19 mouse cellular contexts compared by ENCODE assay signal in the genomic region with DNA sequence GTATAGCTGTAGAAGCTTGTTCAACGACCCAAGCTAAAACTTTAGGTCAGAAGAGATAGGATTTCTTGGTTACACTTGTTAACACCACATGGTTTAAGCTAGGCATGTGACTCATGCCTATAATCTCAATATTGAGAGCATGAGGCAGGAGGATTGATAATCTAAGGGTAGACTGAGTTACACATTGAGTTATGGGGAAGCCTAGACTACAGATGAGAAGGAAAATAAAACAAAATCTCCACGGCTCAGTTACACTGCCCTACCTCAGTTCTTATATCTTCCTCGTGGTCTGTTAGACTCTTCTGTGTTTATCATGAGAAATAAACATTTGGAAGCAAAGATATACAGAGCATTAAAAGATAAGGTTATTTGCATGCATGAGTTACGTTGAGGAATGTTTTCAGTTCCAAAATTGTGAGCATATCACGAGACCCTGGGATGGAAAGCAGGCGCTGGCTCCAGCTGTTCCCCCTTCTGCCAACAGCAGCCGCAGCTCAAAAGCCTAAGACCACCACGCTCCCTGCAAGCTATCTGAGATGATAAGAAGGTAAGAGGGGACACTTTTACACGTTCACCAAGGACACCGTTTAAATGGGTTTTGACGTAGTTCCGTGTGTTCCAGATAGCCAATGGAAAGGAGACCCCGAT. TPM values are rescaled to one million over a fixed set of nuclear protein-coding genes. Genes with fewer than 3 reads are reported as not detected.
A peak's percentile ranks its signal among the peaks of the same experiment; 100 is the strongest.
DNase-seq lines count a peak whose midpoint lies in the region; ATAC-seq and TF ChIP-seq lines count a peak whose summit lies in the region.
"Had no signal": no experiment of that assay in that cellular context is flagged by ENCODE, and none has a peak within 500 bp of the region (broad histone marks: within the 10 kb centered on the region; RNA-seq: fewer than 3 reads in every experiment).

No protein-coding gene starts in this region.

- H3K27me3 ChIP-seq in intestine, embryonic 16.5 days (replicated peaks; ENCODE audit: control insufficient read depth, insufficient read depth, low read length): no peaks in the 10 kb centered on the region
- 0 out of 2 replicates have a peak, but pooled peaks cover 4% of the 10 kb centered on the region for H3K27me3 ChIP-seq in intestine, postnatal 0 days (replicated peaks; ENCODE audit: control insufficient read depth, insufficient read depth, low read length)
- H3K27me3 ChIP-seq in midbrain, embryonic 11.5 days (ENCODE audit: control insufficient read depth, insufficient read depth, low read length): no peaks in the 10 kb centered on the region
- H3K27me3 ChIP-seq in midbrain, embryonic 16.5 days (ENCODE audit: control insufficient read depth, insufficient read depth, low read depth, low read length): no peaks in the 10 kb centered on the region
- no peaks in the 10 kb centered on the region for H3K27me3 ChIP-seq in stomach, postnatal 0 days (ENCODE audit: control insufficient read depth, insufficient read depth, low read length)
- H3K27me3 ChIP-seq: CH12.LX; forebrain, embryonic 12.5 days; heart, embryonic 13.5 days; hindbrain, embryonic 15.5 days had no signal

- H3K27ac ChIP-seq in intestine, embryonic 16.5 days (ENCODE audit: low read length): peak overlapping the region; percentile 2; the same call in 1 of the 2 replicates
- no peak overlapping the region for H3K27ac ChIP-seq in intestine, postnatal 0 days (ENCODE audit: low read depth, low read length)
- no peak overlapping the region for H3K27ac ChIP-seq in midbrain, embryonic 11.5 days (ENCODE audit: low read depth, low read length)
- no peak overlapping the region for H3K27ac ChIP-seq in midbrain, embryonic 16.5 days (ENCODE audit: low read length)
- H3K27ac ChIP-seq in stomach, postnatal 0 days (replicated peaks): 0 out of 2 replicates have a peak overlapping the region, but pooled peaks have one; percentile 1
- H3K27ac ChIP-seq: embryonic facial prominence, embryonic 12.5 days; forebrain, embryonic 12.5 days; heart, embryonic 13.5 days; hindbrain, embryonic 15.5 days had no signal

- H3K36me3 ChIP-seq in intestine, embryonic 16.5 days (ENCODE audit: control insufficient read depth, insufficient read depth, low read length): no peaks in the 10 kb centered on the region
- H3K36me3 ChIP-seq in intestine, postnatal 0 days (ENCODE audit: control insufficient read depth, insufficient read depth): no peaks in the 10 kb centered on the region
- no peaks in the 10 kb centered on the region for H3K36me3 ChIP-seq in midbrain, embryonic 11.5 days (ENCODE audit: control insufficient read depth, insufficient read depth, low read length)
- no peaks in the 10 kb centered on the region for H3K36me3 ChIP-seq in midbrain, embryonic 16.5 days (ENCODE audit: control insufficient read depth, insufficient read depth, low read length)
- no peaks in the 10 kb centered on the region for H3K36me3 ChIP-seq in stomach, postnatal 0 days (ENCODE audit: control insufficient read depth, insufficient read depth, low read length)
- H3K36me3 ChIP-seq: embryonic facial prominence, embryonic 12.5 days; forebrain, embryonic 12.5 days; heart, embryonic 13.5 days; hindbrain, embryonic 15.5 days had no signal

- peak; percentile 10 for DNase-seq in midbrain, embryonic 11.5 days (ENCODE audit: low spot score, missing footprints)
- DNase-seq in stomach, postnatal 0 days (ENCODE audit: low spot score): no peak
- DNase-seq in left cerebral cortex, adult 11 months (ENCODE audit: low spot score): no peak
- DNase-seq: adrenal gland, postnatal 10 days; cerebellum, adult 11 months; cerebellum, adult 8-10 months; cerebellum, postnatal 14 days; embryo, embryonic 11 days; gastrocnemius, postnatal 14 days; heart, postnatal 36 days had no signal

- no peak overlapping the region for H3K4me2 ChIP-seq in intestine, embryonic 16.5 days (ENCODE audit: low read depth, low read length)
- no peak overlapping the region for H3K4me2 ChIP-seq in intestine, postnatal 0 days (replicated peaks; ENCODE audit: low read depth)
- no peak overlapping the region for H3K4me2 ChIP-seq in midbrain, embryonic 11.5 days
- H3K4me2 ChIP-seq in midbrain, embryonic 16.5 days (ENCODE audit: low read length): no peak overlapping the region
- H3K4me2 ChIP-seq in stomach, postnatal 0 days (replicated peaks; ENCODE audit: low read depth): no peak overlapping the region
- H3K4me2 ChIP-seq: embryonic facial prominence, embryonic 12.5 days; forebrain, embryonic 12.5 days; heart, embryonic 13.5 days; hindbrain, embryonic 15.5 days had no signal

- H3K9me3 ChIP-seq in intestine, embryonic 16.5 days (ENCODE audit: control insufficient read depth, low read length): no peaks in the 10 kb centered on the region
- no peaks in the 10 kb centered on the region for H3K9me3 ChIP-seq in intestine, postnatal 0 days (ENCODE audit: control insufficient read depth)
- no peaks in the 10 kb centered on the region; the same call in 1 of the 2 replicates for H3K9me3 ChIP-seq in midbrain, embryonic 11.5 days (ENCODE audit: control insufficient read depth, low read length)
- H3K9me3 ChIP-seq in midbrain, embryonic 16.5 days (replicated peaks; ENCODE audit: control insufficient read depth, low read length, poor library complexity, severe bottlenecking): no peaks in the 10 kb centered on the region
- H3K9me3 ChIP-seq in stomach, postnatal 0 days (ENCODE audit: control insufficient read depth, low read length): no peaks in the 10 kb centered on the region
- H3K9me3 ChIP-seq: embryonic facial prominence, embryonic 12.5 days; forebrain, embryonic 12.5 days; heart, embryonic 13.5 days; hindbrain, embryonic 15.5 days had no signal

- H3K9ac ChIP-seq in intestine, embryonic 16.5 days (ENCODE audit: low read depth, low read length): no peak overlapping the region
- no peak overlapping the region for H3K9ac ChIP-seq in intestine, postnatal 0 days (ENCODE audit: low read depth, low read length)
- H3K9ac ChIP-seq in midbrain, embryonic 11.5 days (ENCODE audit: low read length): no peak overlapping the region
- H3K9ac ChIP-seq in midbrain, embryonic 16.5 days (ENCODE audit: low read depth, low read length): no peak overlapping the region
- no peak overlapping the region for H3K9ac ChIP-seq in stomach, postnatal 0 days (ENCODE audit: low read length)
- H3K9ac ChIP-seq: embryonic facial prominence, embryonic 12.5 days; forebrain, embryonic 12.5 days; heart, embryonic 13.5 days; hindbrain, embryonic 15.5 days had no signal

- no peaks in the 10 kb centered on the region for H3K4me1 ChIP-seq in intestine, embryonic 16.5 days (ENCODE audit: control insufficient read depth, insufficient read depth, low read length)
- H3K4me1 ChIP-seq in intestine, postnatal 0 days (replicated peaks; ENCODE audit: control insufficient read depth, insufficient read depth, low read length): no peaks in the 10 kb centered on the region
- H3K4me1 ChIP-seq in midbrain, embryonic 11.5 days (ENCODE audit: control insufficient read depth, insufficient read depth, low read length): no peaks in the 10 kb centered on the region
- H3K4me1 ChIP-seq in midbrain, embryonic 16.5 days (ENCODE audit: control insufficient read depth, insufficient read depth, low read length): no peaks in the 10 kb centered on the region
- no peaks in the 10 kb centered on the region for H3K4me1 ChIP-seq in stomach, postnatal 0 days (replicated peaks; ENCODE audit: control insufficient read depth, insufficient read depth)
- H3K4me1 ChIP-seq: embryonic facial prominence, embryonic 12.5 days; forebrain, embryonic 12.5 days; hindbrain, embryonic 15.5 days had no signal

- TF ChIP-seq CTCF in intestine, postnatal 0 days (IDR thresholded peaks at IDR 0.05; ENCODE audit: low read depth): no peak
- TF ChIP-seq CTCF in stomach, postnatal 0 days (IDR thresholded peaks at IDR 0.05; ENCODE audit: low read depth): no peak

- no peak for ATAC-seq in intestine, embryonic 16.5 days
- no peak for ATAC-seq in intestine, postnatal 0 days
- no peak for ATAC-seq in midbrain, embryonic 11.5 days (ENCODE audit: low FRiP score)
- no peak for ATAC-seq in midbrain, embryonic 16.5 days
- no peak for ATAC-seq in stomach, postnatal 0 days (ENCODE audit: low FRiP score, low TSS enrichment)
- ATAC-seq: forebrain, embryonic 16.5 days had no signal

- H3K4me3 ChIP-seq in intestine, embryonic 16.5 days (ENCODE audit: low read length): no peak overlapping the region
- H3K4me3 ChIP-seq in intestine, postnatal 0 days (ENCODE audit: low read depth, low read length): no peak overlapping the region
- no peak overlapping the region for H3K4me3 ChIP-seq in midbrain, embryonic 11.5 days (ENCODE audit: low read depth, low read length)
- H3K4me3 ChIP-seq in midbrain, embryonic 16.5 days (ENCODE audit: low read depth, low read length): no peak overlapping the region
- no peak overlapping the region for H3K4me3 ChIP-seq in stomach, postnatal 0 days (ENCODE audit: low read depth, low read length)
- H3K4me3 ChIP-seq: embryonic facial prominence, embryonic 12.5 days; forebrain, embryonic 12.5 days; heart, embryonic 13.5 days; hindbrain, embryonic 15.5 days had no signal

- TF ChIP-seq EP300 in stomach, postnatal 0 days (optimal IDR thresholded peaks at IDR 0.05): no peak

- 56% methylated on average over 13 of the region's 13 CpGs for WGBS in intestine, embryonic 16.5 days
- 56% methylated on average over 13 of the region's 13 CpGs for WGBS in intestine, postnatal 0 days
- 88% methylated on average over 13 of the region's 13 CpGs for WGBS in midbrain, embryonic 11.5 days
- 90% methylated on average over 13 of the region's 13 CpGs for WGBS in midbrain, embryonic 16.5 days
- WGBS in stomach, postnatal 0 days: 59% methylated on average over 13 of the region's 13 CpGs

RNA-seq across cellular contexts. Expression of a gene that starts 30.7 kb away (rescaled TPM):
- 6.1 and 6.6 TPM in 2 replicates for polyA plus RNA-seq in intestine, embryonic 16.5 days (2015; fragmentation: Nextera tagmentation; extraction: Ambion mirVana)
- polyA plus RNA-seq in intestine, postnatal 0 days (2015; fragmentation: Nextera tagmentation; extraction: Ambion mirVana): 2.1 and 2.2 TPM in 2 replicates
- polyA plus RNA-seq in midbrain, embryonic 11.5 days (2014; fragmentation: Nextera tagmentation; extraction: Ambion mirVana): 3.9 and 4.3 TPM in 2 replicates
- polyA plus RNA-seq in midbrain, embryonic 16.5 days (2015; fragmentation: Nextera tagmentation; extraction: Ambion mirVana): 5.6 and 6.6 TPM in 2 replicates
- polyA plus RNA-seq in stomach, postnatal 0 days (2015; fragmentation: Nextera tagmentation; extraction: Ambion mirVana): 5.1 and 7.5 TPM in 2 replicates

Comparison
In these comparisons a context has a peak if more than half of its experiments do, and no peak if none do; other contexts are left out.
1. H3K27ac ChIP-seq: peak in intestine, embryonic 16.5 days (single experiment) and stomach, postnatal 0 days (single experiment); none in intestine, postnatal 0 days (single experiment), midbrain, embryonic 11.5 days (single experiment) and midbrain, embryonic 16.5 days (single experiment).